Mouse (Mus musculus): ENCODE data around the gene Cdk5. TPM values are rescaled to one million over a fixed set of nuclear protein-coding genes. Genes with fewer than 3 reads are reported as not detected.
A peak's percentile ranks its signal among the peaks of the same experiment; 100 is the strongest.
"Not testable (repeated sequence)": the region's sequence is repeated elsewhere in the genome, so short reads cannot be mapped to it uniquely, and the experiment has no call there.

Gene Cdk5
- polyA plus RNA-seq, 1 experiment: 76.7 TPM

DNA sequence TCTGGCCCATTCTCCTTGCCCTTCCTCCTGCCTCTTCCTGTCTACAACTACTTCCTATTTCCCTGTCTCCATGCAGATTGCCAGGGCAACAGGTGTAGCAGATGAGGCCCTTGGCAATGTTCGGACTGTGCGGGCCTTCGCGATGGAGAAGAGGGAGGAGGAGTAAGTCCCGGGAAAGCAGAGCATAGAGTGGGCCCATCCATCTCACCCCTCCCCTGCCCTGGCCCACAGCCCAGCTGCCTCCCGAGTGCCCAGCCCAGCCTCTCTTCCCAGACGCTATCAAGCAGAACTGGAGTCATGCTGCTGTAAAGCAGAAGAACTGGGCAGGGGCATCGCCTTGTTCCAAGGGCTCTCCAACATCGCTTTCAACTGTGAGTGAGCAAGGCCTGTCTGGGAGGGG, 21.4 kb downstream of the Cdk5 start:
- Histone ChIP-seq H3K4me3 (ENCODE audit: insufficient read depth, low read length) (no peak overlapping the region), H3K27ac (ENCODE audit: insufficient read depth, low read length) (no peak overlapping the region), H3K4me1 (ENCODE audit: control insufficient read depth, insufficient read depth, low read length) (no peaks in the 10 kb centered on the region; the same call in 1 of the 2 replicates)
- TF ChIP-seq CTCF (IDR thresholded peaks at IDR 0.05; ENCODE audit: borderline replicate concordance, insufficient read depth, low read length): no peak
- TF ChIP-seq POLR2A (IDR thresholded peaks at IDR 0.05; ENCODE audit: low read depth, low read length): no peak

DNA sequence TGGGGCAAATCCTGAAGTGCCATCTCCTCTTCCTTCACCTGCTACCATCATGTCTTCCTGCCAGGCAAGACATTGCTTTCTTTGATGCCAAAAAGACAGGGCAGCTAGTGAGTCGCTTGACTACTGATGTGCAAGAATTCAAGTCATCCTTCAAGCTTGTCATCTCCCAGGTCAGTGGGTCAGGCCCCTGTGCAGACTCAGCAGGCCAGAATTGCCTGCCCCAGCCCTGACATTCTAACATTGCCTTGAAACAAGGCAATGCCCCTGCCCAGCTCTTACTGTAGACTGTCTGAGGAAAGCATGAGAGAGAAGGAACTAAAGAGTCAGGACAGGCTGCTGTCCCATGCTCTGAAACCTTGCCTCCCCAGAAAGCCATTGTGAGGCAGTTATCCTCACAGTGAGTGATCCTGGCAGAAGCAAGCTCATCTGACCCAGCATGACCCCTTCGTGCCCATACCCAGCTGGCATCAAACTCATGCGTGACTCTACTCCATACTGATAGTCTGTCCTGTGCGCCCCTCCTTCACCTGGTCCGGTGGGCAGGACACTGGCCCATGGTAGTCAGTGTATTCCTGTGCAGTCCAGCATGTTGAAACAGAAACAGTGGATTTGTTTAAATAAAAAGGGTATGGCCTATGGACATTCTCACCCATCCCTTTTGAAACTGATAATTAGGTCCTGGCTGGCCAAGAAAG, 22.3 kb downstream of the Cdk5 start:
- no peak overlapping the region for H3K27ac ChIP-seq (ENCODE audit: insufficient read depth, low read length)
- no peaks in the 10 kb centered on the region; the same call in 1 of the 2 replicates for H3K4me1 ChIP-seq (ENCODE audit: control insufficient read depth, insufficient read depth, low read length)
- TF ChIP-seq CTCF (IDR thresholded peaks at IDR 0.05; ENCODE audit: borderline replicate concordance, insufficient read depth, low read length) (no peak), POLR2A (IDR thresholded peaks at IDR 0.05; ENCODE audit: low read depth, low read length) (no peak)
- no peak overlapping the region for H3K4me3 ChIP-seq (ENCODE audit: insufficient read depth, low read length)

DNA sequence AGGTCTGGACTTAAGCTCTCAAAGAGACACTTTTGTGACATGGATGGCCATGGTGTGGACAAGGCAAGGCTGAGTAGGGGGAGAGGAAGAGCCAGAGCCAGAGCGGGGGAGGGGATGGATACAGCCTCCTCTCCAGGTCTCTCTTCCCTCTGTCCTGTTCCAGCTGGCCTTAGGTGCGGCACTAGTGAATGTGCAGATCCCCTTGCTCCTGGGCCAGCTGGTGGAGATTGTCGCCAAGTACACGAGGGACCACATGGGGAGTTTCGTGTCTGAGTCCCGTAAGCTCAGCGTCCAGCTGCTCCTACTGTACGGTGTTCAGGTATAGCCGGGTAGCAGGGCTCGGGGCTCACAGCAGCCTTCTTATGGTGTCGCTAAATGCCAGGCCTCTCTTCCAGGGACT, 23.0 kb downstream of the Cdk5 start:
- TF ChIP-seq POLR2A (IDR thresholded peaks at IDR 0.05; ENCODE audit: low read depth, low read length): no peak
- TF ChIP-seq CTCF (IDR thresholded peaks at IDR 0.05; ENCODE audit: borderline replicate concordance, insufficient read depth, low read length): no peak
- Histone ChIP-seq H3K4me1 (ENCODE audit: control insufficient read depth, insufficient read depth, low read length) (no peaks in the 10 kb centered on the region; the same call in 1 of the 2 replicates), H3K4me3 (ENCODE audit: insufficient read depth, low read length) (no peak overlapping the region), H3K27ac (ENCODE audit: insufficient read depth, low read length) (no peak overlapping the region)

DNA sequence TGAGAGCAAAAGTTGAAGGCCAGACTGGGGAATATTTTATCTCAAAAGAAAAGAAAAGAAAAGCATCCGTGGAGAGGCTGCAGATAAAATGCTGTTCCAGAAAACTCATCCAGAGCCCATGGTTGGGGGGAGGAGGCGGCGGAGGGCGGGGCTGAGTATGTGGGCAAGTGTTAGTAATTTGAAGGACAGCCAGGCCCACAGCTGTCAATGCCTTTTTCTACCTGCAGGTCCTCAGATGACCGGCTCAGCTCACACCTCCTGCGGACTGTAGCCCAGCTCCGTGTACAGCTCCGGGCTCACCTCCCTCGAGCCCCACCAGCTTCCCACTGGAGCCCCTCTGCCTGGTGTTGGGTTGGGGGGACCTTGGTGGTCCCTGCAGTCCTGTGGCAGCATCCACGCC, 23.6 kb downstream of the Cdk5 start:
- no peak for TF ChIP-seq POLR2A (IDR thresholded peaks at IDR 0.05; ENCODE audit: low read depth, low read length)
- no peak for TF ChIP-seq CTCF (IDR thresholded peaks at IDR 0.05; ENCODE audit: borderline replicate concordance, insufficient read depth, low read length)
- H3K4me3 ChIP-seq (ENCODE audit: insufficient read depth, low read length): no peak overlapping the region
- H3K27ac ChIP-seq (ENCODE audit: insufficient read depth, low read length): no peak overlapping the region
- H3K4me1 ChIP-seq (ENCODE audit: control insufficient read depth, insufficient read depth, low read length): no peaks in the 10 kb centered on the region; the same call in 1 of the 2 replicates

DNA sequence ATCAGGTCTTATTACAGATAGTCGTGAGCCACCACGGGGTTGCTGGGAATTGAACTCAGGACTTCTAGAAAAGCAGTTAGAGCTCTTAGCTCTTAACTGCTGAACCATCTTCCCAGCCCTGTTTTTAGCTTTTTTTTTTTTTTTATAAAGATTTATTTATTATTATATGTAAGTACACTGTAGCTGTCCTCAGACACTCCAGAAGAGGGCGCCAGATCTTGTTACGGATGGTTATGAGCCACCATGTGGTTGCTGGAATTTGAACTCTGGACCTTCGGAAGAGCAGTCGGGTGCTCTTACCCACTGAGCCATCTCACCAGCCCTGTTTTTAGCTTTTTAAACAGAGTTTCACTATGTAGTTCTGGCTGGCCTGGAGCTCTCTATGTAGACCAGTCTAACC, 27.1 kb downstream of the Cdk5 start:
- not testable (repeated sequence) for H3K4me3 ChIP-seq (ENCODE audit: insufficient read depth, low read length); H3K4me1 ChIP-seq (ENCODE audit: control insufficient read depth, insufficient read depth, low read length); H3K27ac ChIP-seq (ENCODE audit: insufficient read depth, low read length)

DNA sequence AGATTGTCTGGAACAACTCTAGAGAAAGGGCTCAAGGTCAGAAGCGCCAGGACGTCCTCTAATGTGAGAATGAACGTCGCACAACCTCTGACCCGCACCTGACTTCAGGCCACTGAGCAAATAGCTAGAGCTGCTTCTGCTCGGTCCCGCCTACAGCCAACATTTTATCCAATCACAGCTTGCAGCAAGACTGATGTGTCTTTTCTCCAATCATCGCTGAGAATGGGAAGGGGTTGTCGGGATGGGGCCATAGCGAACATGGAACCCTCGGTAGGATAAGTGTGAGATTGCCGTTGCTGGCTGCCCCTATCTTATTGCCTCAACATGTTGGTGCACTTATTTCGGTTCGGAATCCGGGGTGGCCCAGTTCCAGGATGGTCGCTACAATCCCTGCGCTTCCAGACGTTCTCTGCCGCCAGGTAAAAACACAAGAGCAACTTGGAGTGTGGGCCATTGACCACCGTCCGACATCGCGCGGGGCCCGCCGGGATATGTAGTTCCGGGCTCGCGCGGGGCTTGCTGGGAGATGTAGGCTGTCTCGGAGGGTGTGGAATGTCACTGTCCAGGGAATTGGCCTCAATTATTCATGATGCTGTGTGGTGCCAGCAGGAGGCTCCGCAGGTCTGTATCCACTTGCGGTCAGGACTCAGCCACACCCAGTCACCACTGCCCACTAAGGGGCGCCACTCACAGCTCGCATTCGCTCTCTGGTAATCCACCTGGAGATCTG, 29.0 kb downstream of the Cdk5 start:
- Histone ChIP-seq H3K4me3 (ENCODE audit: insufficient read depth, low read length) (peak overlapping the region; percentile 49), H3K27ac (ENCODE audit: insufficient read depth, low read length) (peak overlapping the region; percentile 58), H3K4me1 (ENCODE audit: control insufficient read depth, insufficient read depth, low read length) (no peaks in the 10 kb centered on the region)
- TF ChIP-seq CTCF (IDR thresholded peaks at IDR 0.05; ENCODE audit: borderline replicate concordance, insufficient read depth, low read length) (peak; percentile 88), POLR2A (IDR thresholded peaks at IDR 0.05; ENCODE audit: low read depth, low read length) (peak; percentile 59; the same call in 1 of the 2 replicates)

DNA sequence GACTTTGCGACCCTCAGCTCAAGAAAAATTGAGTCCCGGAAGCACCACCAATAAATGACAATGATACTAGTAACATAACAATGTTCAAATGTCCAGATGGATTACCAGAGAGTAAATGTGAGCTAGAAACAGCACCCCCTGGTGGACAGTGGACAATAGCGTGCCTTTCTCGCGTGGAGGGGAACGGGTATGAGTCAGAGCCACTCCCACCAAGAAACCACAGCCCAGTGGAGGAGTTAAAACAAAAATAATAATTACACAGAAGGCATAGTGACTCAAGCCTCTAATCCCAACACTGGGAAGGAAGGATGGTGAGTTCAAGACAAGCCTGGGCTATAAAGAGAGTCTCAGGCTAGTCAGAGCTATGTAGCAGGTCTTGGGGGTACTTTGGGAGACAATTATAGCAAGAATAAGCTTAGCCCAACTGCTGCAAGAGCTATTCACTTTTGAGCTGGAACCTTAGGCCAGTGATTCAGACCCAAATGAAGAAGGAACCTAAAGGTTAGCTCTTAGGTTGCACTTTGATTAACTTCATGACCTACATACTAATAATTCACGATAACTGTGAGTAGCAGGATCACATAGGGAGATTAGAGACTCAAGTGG, 29.8 kb downstream of the Cdk5 start, which contains the start of gene Abcb8:
Gene Abcb8, plus strand, starts transcription at position 272 of the 606 bp plus-strand sequence.
- Histone ChIP-seq H3K4me3 (ENCODE audit: insufficient read depth, low read length) (peak within 1 kb of the TSS; percentile 49), H3K27ac (ENCODE audit: insufficient read depth, low read length) (peak within 1 kb of the TSS; percentile 58), H3K4me1 (ENCODE audit: control insufficient read depth, insufficient read depth, low read length) (no peaks in the 10 kb centered on the region)
- TF ChIP-seq CTCF (IDR thresholded peaks at IDR 0.05; ENCODE audit: borderline replicate concordance, insufficient read depth, low read length): peak; percentile 57; the same call in 1 of the 2 replicates
- TF ChIP-seq POLR2A (IDR thresholded peaks at IDR 0.05; ENCODE audit: low read depth, low read length): no peak

DNA sequence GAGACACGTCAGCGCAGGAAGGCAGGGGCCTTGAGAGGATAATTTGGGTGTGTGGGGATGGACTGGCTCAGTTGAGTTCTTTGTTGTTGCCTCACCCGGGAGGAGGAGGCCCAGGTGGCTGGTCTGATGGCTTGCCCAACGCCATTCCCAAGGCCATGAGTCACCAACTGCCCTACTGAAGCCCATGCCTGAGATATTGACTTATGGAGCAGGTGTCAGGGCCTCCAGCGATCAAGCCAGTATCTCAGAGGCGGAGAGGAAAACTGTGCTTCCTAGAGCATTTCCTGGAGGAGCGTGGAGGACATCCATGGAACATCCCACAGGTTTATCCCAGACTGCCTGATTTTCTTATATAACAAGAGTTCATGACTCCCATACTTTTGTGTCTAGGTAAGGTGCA, 30.6 kb downstream of the Cdk5 start:
- no peak for TF ChIP-seq POLR2A (IDR thresholded peaks at IDR 0.05; ENCODE audit: low read depth, low read length)
- TF ChIP-seq CTCF (IDR thresholded peaks at IDR 0.05; ENCODE audit: borderline replicate concordance, insufficient read depth, low read length): no peak
- Histone ChIP-seq H3K4me3 (ENCODE audit: insufficient read depth, low read length) (no peak overlapping the region), H3K4me1 (ENCODE audit: control insufficient read depth, insufficient read depth, low read length) (no peaks in the 10 kb centered on the region), H3K27ac (ENCODE audit: insufficient read depth, low read length) (no peak overlapping the region)

DNA sequence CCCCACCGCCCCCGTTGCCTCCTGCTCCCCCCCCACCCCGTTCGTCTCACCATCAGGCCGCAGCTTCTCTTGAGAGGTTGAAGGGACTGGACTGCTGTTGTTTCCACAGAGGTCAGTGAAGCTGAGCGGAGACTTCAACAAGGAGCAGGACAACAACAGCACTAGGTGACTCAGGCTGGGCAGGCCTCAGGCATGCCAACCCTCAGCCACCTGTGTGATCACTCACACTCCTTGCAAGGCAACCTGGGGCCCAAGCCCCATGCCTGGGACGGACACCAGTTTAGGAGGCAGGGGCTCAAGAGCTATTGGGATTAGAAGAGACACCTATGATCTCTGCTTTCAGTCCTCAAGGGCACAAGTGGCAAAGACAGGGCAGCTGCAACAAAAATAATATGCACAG, 31.5 kb downstream of the Cdk5 start, which contains the start of gene Atg9b:
Gene Atg9b, minus strand, starts transcription at position 280 of the 400 bp plus-strand sequence.
- TF ChIP-seq POLR2A (IDR thresholded peaks at IDR 0.05; ENCODE audit: low read depth, low read length) (no peak), CTCF (IDR thresholded peaks at IDR 0.05; ENCODE audit: borderline replicate concordance, insufficient read depth, low read length) (no peak)
- Histone ChIP-seq H3K4me3 (ENCODE audit: insufficient read depth, low read length) (no peak within 1 kb of the TSS), H3K4me1 (ENCODE audit: control insufficient read depth, insufficient read depth, low read length) (no peaks in the 10 kb centered on the region), H3K27ac (ENCODE audit: insufficient read depth, low read length) (no peak within 1 kb of the TSS)

DNA sequence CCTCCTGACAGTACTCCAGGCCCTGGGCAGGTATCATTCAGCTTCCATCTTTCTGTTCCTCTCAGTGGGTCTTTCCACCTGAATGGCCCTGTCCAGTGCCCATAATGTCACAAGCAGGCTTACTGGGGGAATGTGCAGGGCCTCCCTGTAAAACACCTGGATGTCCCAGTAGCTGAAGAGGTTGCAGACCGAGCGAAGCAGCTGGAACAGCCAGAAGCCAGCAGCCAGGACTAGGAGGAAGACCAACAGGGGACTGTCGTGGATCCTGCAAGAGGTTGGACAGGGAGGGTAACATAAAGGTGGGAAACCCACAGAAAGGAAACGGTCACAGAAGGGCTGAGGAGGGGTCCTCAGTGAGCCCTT, 33.7 kb downstream of the Cdk5 start:
- H3K4me3 ChIP-seq (ENCODE audit: insufficient read depth, low read length): no peak overlapping the region
- TF ChIP-seq POLR2A (IDR thresholded peaks at IDR 0.05; ENCODE audit: low read depth, low read length) (no peak), CTCF (IDR thresholded peaks at IDR 0.05; ENCODE audit: borderline replicate concordance, insufficient read depth, low read length) (no peak)
- no peak overlapping the region for H3K27ac ChIP-seq (ENCODE audit: insufficient read depth, low read length)
- no peaks in the 10 kb centered on the region for H3K4me1 ChIP-seq (ENCODE audit: control insufficient read depth, insufficient read depth, low read length)
